Mouse (Mus musculus): ENCODE results near the gene Pfn5.
"Not testable (repeated sequence)": the region's sequence is repeated elsewhere in the genome, so short reads cannot be mapped to it uniquely, and the experiment has no call there.

Pfn5 gene

GRCm38 (mm10) chrX:95557887-95558286, at the start of gene Pfn5, which contains the start of gene Asb12:
Gene Pfn5 (plus strand): TSS chrX:95558104.
Gene Asb12 (minus strand): TSS chrX:95557987.
- DNase-seq (ENCODE audit: low spot score): no peak

- DNase-seq (ENCODE audit: low spot score): no peak
Observed at GRCm38 (mm10) chrX:95523883-95524282, 34.0 kb upstream of the Pfn5 start.

GRCm38 (mm10) chrX:95525166-95525565, 32.7 kb upstream of the Pfn5 start:
- DNase-seq (ENCODE audit: low spot score): no peak

- DNase-seq (ENCODE audit: low spot score): not testable (repeated sequence)
Observed at GRCm38 (mm10) chrX:95535493-95535892, 22.4 kb upstream of the Pfn5 start.

GRCm38 (mm10) chrX:95554321-95554720, 3.6 kb upstream of the Pfn5 start:
- DNase-seq (ENCODE audit: low spot score): no peak

GRCm38 (mm10) chrX:95600609-95601008, 42.7 kb downstream of the Pfn5 start:
- DNase-seq (ENCODE audit: low spot score): no peak
